Mouse (Mus musculus) myocyte (in vitro differentiated cells): ENCODE results near the gene Slc16a12.

Source experiments
- REST ChIP-seq: IDR thresholded peaks from one replicate; pipeline ENCODE4 v1.6.1; 2011; ENCODE audit warnings: mild to moderate bottlenecking, control low read depth, moderate library complexity; ENCODE audit not compliant: insufficient read depth, insufficient read length
- TCF12 ChIP-seq: IDR thresholded peaks from one replicate; pipeline ENCODE4 v1.6.1; 2011; ENCODE audit warnings: mild to moderate bottlenecking, control low read depth; ENCODE audit not compliant: poor library complexity, insufficient read depth, severe bottlenecking
- USF1 ChIP-seq: IDR thresholded peaks from one replicate; pipeline ENCODE4 v1.6.1; 2011; ENCODE audit warnings: low read depth, mild to moderate bottlenecking, control low read depth, moderate library complexity

DNA sequence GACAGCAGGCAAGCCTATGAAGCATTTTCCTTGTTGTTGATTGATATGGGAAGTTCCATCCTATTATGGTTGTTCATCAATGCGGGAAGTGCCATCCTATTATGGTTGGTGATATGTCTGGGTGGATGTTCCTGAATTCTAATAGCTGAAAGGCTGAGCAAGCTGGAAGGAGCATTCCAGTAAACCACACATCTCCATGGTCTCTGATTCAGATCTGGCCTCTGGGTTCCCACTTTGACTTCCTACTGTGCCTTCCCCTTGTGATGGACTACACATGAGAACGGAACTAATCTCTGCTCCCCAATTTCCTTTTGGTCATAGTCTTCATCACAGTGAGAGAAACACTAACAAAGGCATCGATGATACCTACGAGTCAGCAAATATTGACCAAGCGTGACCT lies 126.2 kb downstream of the Slc16a12 start:
- TF ChIP-seq USF1 (no peak), REST (no peak), TCF12 (no peak)
